Mouse (Mus musculus) cerebellum, adult 2 months (tissue): Measurements from ENCODE around the gene Bmf.

Experiments
- CTCF ChIP-seq: fragments of 200-500 bp; IDR thresholded peaks from 2 replicates; pipeline ENCODE4 v1.5.1; 2011; ENCODE audit warnings: low read depth, mild to moderate bottlenecking, control low read depth, low read length, moderate library complexity, borderline replicate concordance; ENCODE audit not compliant: insufficient read depth
- POLR2A ChIP-seq: fragments of 200-500 bp; IDR thresholded peaks from 2 replicates; pipeline ENCODE4 v1.6.1; 2011; ENCODE audit warnings: low read length, control low read depth, borderline replicate concordance; ENCODE audit not compliant: insufficient read depth

- TF ChIP-seq CTCF: no peak
- TF ChIP-seq POLR2A: no peak
Measured at GRCm38 (mm10) chr2:118498476-118498875, 51.0 kb downstream of the Bmf start.
